Mouse (Mus musculus) ES-Bruce4 (cell line): ENCODE data around the gene Ccdc191.

Experiments
- CTCF ChIP-seq: IDR thresholded peaks from one replicate; pipeline ENCODE4 v1.8.1; 2011; ENCODE audit warnings: low read depth, low read length
- POLR2A ChIP-seq: IDR thresholded peaks from one replicate; pipeline ENCODE4 v1.8.1; 2011; ENCODE audit warnings: low read length; ENCODE audit not compliant: insufficient read depth

- no peak for TF ChIP-seq CTCF
- no peak for TF ChIP-seq POLR2A
Measured at GRCm38 (mm10) chr16:43954913-43955312, 65.3 kb downstream of the Ccdc191 start.
